Mouse (Mus musculus) erythroblast, embryonic 14.5 days (primary cell): ENCODE results near the gene Pstpip1.

Source experiments
- GATA1 ChIP-seq: IDR thresholded peaks from 2 replicates; pipeline ENCODE4 v1.6.1; 2012; ENCODE audit warnings: low read length, inconsistent platforms, mixed read lengths
- TAL1 ChIP-seq: IDR thresholded peaks from 3 replicates; pipeline ENCODE4 v1.6.1; 2012; ENCODE audit warnings: low read length, inconsistent platforms, mixed read lengths

DNA sequence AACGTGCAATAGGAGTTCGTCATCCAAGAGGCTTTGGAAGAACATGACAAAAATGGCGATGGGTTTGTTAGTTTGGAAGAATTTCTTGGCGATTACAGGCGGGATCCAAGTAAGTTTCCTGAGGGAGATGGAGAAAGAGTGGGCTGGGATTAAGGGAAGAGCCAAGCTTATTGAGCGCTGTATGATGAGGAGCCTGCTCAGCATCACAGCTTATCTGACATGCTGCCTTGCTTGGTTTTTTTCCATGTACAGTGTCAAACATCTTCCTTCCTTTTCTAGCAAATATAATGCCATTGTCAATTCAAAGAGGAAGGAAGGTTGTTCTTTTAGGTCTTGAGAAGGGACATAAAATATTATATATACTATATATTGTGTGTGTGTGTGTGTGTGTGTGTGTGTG, 33.6 kb upstream of the Pstpip1 start:
- TF ChIP-seq GATA1, result no peak
- TF ChIP-seq TAL1, result no peak
